13 mouse cellular contexts compared by ENCODE assay signal in the genomic region with DNA sequence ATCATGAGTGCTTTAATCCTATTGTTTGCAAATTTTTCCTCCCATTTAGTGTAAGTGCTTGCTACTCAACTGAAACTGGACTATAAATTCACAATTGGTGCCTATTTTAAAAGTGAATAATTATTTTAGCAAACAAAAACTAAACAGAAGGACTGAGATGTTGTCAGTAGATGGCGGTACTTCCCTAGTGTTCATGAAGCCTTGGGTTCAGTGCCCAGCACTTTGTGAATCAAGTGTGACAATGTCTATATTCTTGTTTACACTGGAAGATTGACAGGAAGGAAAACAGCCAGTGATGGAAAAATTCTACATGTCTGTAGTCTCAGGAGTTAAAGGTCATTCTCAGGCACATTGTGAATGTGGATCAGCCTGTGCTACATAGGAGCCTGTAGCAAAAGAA. TPM values are rescaled to one million over a fixed set of nuclear protein-coding genes. Genes with fewer than 3 reads are reported as not detected.
"Had no signal": no experiment of that assay in that cellular context is flagged by ENCODE, and none has a peak within 500 bp of the region (broad histone marks: within the 10 kb centered on the region; RNA-seq: fewer than 3 reads in every experiment).

No protein-coding gene starts in this region.

RNA-seq across cellular contexts. Expression of a gene that starts 47.8 kb away (rescaled TPM):
- total RNA-seq: neutrophil, adult 5-6 weeks had no signal
- polyA plus RNA-seq: neural tube, embryonic 13.5 days; neural tube, embryonic 14.5 days; neural tube, embryonic 15.5 days; small intestine, adult 2 months; spleen, adult 2 months; stomach, embryonic 14.5 days; stomach, embryonic 15.5 days; stomach, embryonic 16.5 days; stomach, postnatal 0 days; testis, adult 2 months; thymus, adult 2 months; urinary bladder, adult 2 months had no signal
